Mouse (Mus musculus) bone marrow, adult 2 months (tissue): Measurements from ENCODE around the gene Adgrf5. TPM values are rescaled to one million over a fixed set of nuclear protein-coding genes. Genes with fewer than 3 reads are reported as not detected.

Experiments used
- H3K27ac ChIP-seq: fragments of 200-500 bp; 2 replicates; pipeline ENCODE4 v1.5.1; 2012; ENCODE audit warnings: low read depth, mild to moderate bottlenecking, control low read depth, inconsistent platforms, low read length; ENCODE audit not compliant: control insufficient read depth, poor library complexity, insufficient read depth
- H3K4me1 ChIP-seq: fragments of 200-500 bp; 2 replicates; pipeline ENCODE4 v1.6.1; 2011; ENCODE audit warnings: low read length; ENCODE audit not compliant: control insufficient read depth, insufficient read depth
- H3K4me3 ChIP-seq: fragments of 200-500 bp; replicated peaks from 2 replicates; pipeline ENCODE3; 2011; ENCODE audit warnings: mild to moderate bottlenecking, low read depth, low read length, control low read depth; ENCODE audit not compliant: control insufficient read depth
- CTCF ChIP-seq: fragments of 200-500 bp; IDR thresholded peaks from 2 replicates; pipeline ENCODE4 v1.5.1; 2011; ENCODE audit warnings: low read length, control low read depth; ENCODE audit not compliant: control insufficient read depth, insufficient read depth
- POLR2A ChIP-seq: fragments of 200-500 bp; IDR thresholded peaks from 2 replicates; pipeline ENCODE4 v1.6.1; 2011; ENCODE audit warnings: low read depth, mild to moderate bottlenecking, control low read depth, low read length, borderline replicate concordance; ENCODE audit not compliant: control insufficient read depth
- WGBS: fragments of 180-500 bp; shearing (Covaris S2); methylation state at CpG from one replicate; pipeline ENCODE4 v1.1.7; 2018; 5-methylcytosine and 5-hydroxymethylcytosine counted together
- polyA plus RNA-seq: library from polyadenylated mRNA; stranded (reverse); fragments of >200 nt; gene quantifications from 2 replicates; pipeline ENCODE4 v1.2.4, GENCODE M21; 2011; ENCODE audit warnings: low replicate concordance; ENCODE audit not compliant: missing spikeins, insufficient read depth, insufficient read length

Gene Adgrf5
- polyA plus RNA-seq, 1 experiment: 7.1 TPM

DNA sequence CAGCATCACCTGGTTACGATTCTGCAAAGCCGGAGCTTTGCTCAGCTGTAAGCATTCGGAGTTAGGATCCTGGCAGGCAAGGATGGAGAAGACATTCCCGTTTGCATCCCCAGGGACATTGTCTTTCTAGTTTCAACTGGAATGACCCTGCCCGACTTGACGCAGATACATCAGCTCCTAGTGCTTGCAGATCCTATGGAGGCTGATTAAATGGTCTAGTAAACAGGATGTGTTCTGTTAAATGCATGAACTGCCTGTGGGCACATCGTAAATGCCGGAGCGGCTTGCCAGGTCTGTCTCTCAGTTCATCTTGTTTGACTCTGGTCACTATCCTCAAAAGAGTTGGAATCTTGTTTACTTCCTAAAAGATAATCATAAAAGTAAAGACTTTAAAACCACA lies 31.9 kb downstream of the Adgrf5 start:
- TF ChIP-seq POLR2A: no peak
- no peak for TF ChIP-seq CTCF
- H3K4me1 ChIP-seq: no peaks in the 10 kb centered on the region
- no peak overlapping the region for H3K4me3 ChIP-seq
- H3K27ac ChIP-seq: no peak overlapping the region
- 89% methylated on average over 9 of the region's 9 CpGs for WGBS

DNA sequence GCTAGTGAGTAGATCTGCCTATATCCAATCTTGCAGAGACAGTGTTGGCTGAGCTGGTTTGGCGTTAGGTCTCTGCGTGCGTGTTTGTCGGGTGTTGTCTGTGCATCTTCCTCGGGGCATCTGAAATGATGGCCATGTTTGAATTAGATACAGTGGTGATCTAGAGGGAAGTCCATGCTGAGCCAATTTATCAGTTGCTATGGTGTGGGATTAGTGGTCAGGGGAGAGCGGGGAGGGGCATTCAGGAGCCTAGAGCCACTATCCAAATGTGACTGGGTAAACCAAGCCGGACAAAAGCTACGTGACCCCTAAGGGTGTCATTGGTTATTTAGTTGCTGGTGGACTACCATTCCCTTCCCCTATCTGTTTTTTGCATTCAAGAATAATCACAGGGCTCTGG lies 33.4 kb downstream of the Adgrf5 start:
- no peak for TF ChIP-seq CTCF
- TF ChIP-seq POLR2A: no peak
- no peak overlapping the region for H3K4me3 ChIP-seq
- no peak overlapping the region for H3K27ac ChIP-seq
- H3K4me1 ChIP-seq: no peaks in the 10 kb centered on the region
- 90% methylated on average over 8 of the region's 8 CpGs for WGBS

DNA sequence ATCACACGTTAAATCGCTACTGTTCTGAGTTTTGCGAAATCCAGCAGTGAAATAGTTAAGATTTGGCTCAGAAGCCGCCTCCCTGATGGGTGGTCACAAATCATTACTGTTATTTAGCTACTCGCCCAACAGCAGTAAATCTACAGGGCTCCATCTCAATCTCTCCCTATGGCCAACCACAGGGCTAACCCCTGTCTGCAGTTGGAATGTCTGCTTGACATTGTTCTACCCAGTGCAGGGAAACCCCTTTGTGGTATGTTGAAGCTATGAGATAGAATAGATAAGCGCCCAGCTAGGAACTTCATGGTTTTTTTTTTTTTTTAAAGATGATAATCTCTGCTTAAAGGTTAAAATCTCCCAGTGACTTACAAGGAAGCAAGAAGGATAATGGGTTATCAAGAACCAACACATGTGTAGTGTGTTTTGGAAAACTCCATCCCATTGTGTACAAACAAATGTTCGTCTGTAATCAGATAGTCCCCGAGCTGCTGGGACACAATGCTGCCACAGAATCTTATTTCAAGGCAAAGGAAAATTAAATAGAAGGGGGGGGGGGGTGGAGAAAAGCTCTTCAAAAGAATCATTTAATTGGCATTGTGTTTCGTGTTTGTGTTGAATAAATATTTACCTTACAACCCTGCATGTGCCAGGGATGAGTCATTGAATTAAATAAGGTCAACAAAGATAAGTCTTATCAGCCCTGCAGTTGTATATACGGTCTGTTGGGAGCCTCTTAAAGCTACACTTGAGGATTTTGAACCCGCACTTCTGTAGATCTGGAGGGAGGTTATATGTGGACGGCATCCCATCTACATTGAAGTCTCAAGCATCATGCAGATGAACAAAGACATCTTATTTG lies 35.4 kb downstream of the Adgrf5 start:
- no peak overlapping the region for H3K4me3 ChIP-seq
- no peak overlapping the region for H3K27ac ChIP-seq
- WGBS: 54% methylated on average over 12 of the region's 12 CpGs
- H3K4me1 ChIP-seq: no peaks in the 10 kb centered on the region
- no peak for TF ChIP-seq POLR2A
- no peak for TF ChIP-seq CTCF

DNA sequence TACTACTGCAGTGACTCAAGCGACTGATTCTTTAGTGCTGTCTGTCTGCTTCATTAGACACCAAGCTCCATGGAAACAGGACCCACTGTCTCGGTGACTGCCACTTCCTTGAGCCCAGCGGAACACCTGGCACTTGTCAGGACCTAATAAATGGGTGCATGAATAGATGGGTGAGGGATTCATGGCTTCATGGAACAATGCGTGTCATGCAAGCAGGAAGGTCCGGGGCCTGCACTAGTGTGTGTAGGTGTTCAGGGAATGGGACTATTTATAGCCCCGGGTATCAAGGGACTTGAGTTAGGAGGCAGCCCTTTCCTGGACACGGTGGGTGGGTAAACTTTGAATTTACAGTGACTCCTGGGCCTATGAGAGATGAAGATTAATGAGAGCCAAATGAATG lies 38.4 kb downstream of the Adgrf5 start:
- TF ChIP-seq POLR2A (no peak), CTCF (no peak)
- WGBS: 79% methylated on average over 7 of the region's 7 CpGs
- Histone ChIP-seq H3K27ac (no peak overlapping the region), H3K4me1 (no peaks in the 10 kb centered on the region), H3K4me3 (no peak overlapping the region)

DNA sequence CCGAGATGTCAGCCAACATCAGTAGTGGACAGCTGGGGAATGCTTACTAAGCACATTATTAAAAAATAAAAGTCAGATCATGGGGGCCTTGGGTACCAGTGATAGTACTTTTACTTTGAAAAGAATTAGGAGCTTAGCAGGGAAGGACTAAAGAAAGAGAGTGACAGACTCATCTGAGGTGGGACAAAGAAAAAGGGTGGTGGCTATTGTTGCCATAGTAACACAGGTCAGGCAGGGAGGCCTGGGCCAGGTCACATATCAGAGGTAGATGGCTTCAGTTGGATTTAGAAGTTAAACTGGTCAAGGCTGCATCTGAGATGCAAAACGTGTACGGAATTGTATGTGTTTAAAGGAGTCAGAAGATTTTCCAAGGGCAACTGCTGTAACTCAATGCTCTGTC lies 38.9 kb downstream of the Adgrf5 start:
- H3K4me1 ChIP-seq: no peaks in the 10 kb centered on the region
- no peak overlapping the region for H3K27ac ChIP-seq
- 85% methylated on average over 3 of the region's 3 CpGs for WGBS
- no peak overlapping the region for H3K4me3 ChIP-seq
- no peak for TF ChIP-seq POLR2A
- TF ChIP-seq CTCF: no peak

DNA sequence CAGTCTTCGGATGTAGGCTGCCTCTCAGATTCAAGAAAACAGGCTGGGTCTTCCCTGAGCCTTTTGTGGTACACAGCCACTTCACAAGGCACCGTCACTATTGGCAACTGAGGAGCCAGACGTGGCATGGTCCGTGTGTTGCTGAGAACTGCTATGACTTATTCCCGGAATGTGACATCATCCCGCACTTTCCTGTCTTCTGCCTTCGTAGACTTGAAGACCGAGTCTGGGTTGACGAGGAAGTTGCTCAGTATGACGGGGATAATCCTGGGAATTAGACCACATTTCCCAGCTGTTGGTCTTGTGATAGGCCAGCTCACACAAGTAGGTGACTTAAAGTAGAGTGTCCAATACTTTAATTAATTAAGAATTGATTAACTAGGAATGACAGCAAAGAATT lies 40.2 kb downstream of the Adgrf5 start:
- Histone ChIP-seq H3K4me3 (no peak overlapping the region), H3K27ac (no peak overlapping the region), H3K4me1 (no peaks in the 10 kb centered on the region)
- WGBS: 86% methylated on average over 10 of the region's 10 CpGs
- TF ChIP-seq CTCF: no peak
- TF ChIP-seq POLR2A: no peak

DNA sequence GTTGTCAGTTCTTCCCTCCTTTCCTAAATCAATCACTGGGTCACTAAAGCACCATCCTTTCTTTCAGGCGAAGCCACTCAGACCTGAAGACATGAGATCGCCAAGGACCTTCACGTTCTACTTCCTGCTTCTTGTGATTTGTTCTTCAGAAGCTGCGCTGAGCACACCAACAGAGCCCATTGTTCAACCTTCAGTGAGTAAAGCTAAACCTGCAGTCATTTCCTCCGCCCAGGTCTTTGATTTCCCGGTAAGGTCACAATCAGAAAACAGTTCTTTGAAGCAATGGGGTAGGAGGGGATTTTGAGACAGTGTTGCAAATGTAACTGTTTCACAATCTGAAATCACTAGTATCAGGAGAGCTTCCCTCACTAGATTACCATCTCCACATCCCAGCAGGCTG lies 43.6 kb downstream of the Adgrf5 start:
- no peak overlapping the region for H3K4me3 ChIP-seq
- WGBS: 57% methylated on average over 6 of the region's 6 CpGs
- H3K4me1 ChIP-seq: no peaks in the 10 kb centered on the region
- TF ChIP-seq POLR2A (no peak), CTCF (no peak)
- no peak overlapping the region for H3K27ac ChIP-seq

DNA sequence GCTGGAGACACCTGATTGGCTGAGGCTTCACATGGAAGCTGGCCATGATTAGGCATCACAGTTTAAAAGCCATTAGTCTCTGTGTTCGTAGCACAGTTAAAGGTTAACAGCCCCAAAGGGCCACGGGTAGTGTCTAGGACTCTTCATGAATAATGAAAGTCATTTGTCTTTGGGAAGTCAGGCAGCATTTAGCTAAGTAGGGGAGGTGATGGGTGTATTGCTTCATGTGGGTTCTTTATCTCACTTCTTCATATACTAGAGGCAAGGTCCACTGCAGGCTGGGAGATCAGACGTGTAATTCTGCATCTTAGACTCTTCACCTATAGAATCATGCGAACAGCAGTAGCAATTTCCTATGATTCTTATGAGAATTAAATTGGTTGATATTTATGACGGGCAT lies 44.2 kb downstream of the Adgrf5 start:
- Histone ChIP-seq H3K4me3 (no peak overlapping the region), H3K4me1 (no peaks in the 10 kb centered on the region), H3K27ac (no peak overlapping the region)
- WGBS: 63% methylated on average over 5 of the region's 5 CpGs
- TF ChIP-seq CTCF (no peak), POLR2A (no peak)
